Comparison of ENCODE assay signal across 12 mouse cellular contexts in the genomic region with DNA sequence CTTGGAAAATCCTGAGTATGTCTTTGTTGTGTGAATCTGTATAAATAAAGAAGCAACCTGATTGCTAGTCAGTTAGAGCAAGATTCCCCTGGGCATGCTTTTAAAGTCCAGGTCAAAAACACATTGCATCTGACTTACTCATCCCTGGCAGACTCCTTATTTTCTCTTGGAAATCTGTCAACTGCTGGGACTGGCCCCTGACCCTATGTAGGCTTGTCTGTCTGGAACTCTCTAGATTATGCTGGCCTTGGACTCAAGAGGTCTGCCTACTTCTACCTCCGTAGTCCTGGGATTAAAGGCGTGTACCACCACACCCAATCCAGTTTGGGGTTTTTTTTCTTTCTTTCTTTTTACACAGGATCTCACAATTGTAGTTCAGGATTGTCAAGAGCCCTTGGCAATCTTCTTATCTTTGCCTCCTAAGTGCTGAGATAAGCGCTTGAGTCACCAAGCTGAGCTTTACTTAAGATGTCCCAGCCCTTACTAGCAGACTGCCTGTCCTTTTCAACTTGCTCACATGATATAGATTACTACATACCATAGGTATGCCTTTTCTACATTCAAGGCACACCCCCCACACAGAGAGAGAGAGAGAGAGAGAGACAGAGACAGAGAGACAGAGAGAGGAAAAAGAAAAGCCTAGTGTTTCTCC. TPM values are rescaled to one million over a fixed set of nuclear protein-coding genes. Genes with fewer than 3 reads are reported as not detected.
DNase-seq lines count a peak whose midpoint lies in the region; ATAC-seq lines count a peak whose summit lies in the region.
"Had no signal": no experiment of that assay in that cellular context is flagged by ENCODE, and none has a peak within 500 bp of the region (broad histone marks: within the 10 kb centered on the region; RNA-seq: fewer than 3 reads in every experiment).

No protein-coding gene starts in this region.

- no peaks in the 10 kb centered on the region for H3K27me3 ChIP-seq in heart, embryonic 15.5 days
- H3K27me3 ChIP-seq: liver, embryonic 12.5 days had no signal

- no peak for DNase-seq in heart, adult 9 months (ENCODE audit: low spot score in 2 of 2)
- DNase-seq in 3T3-L1 (ENCODE audit: low read depth, low spot score) = peak; percentile 60
- peak; percentile 47 for DNase-seq in NIH3T3 (ENCODE audit: low read depth)
- DNase-seq in lung, postnatal 14 days = peak; percentile 19
- DNase-seq in left cerebral cortex, adult 18-20 months (ENCODE audit: low spot score in 2 of 2) = no peak
- DNase-seq in embryo, embryonic 9.5 days (ENCODE audit: extremely low spot score) = no peak
- no peak for DNase-seq in layer of hippocampus, adult 18-20 months (ENCODE audit: low spot score in 2 of 2)
- DNase-seq: cerebellum, adult 11 months had no signal

- H3K4me3 ChIP-seq in heart, embryonic 15.5 days = no peak overlapping the region
- H3K4me3 ChIP-seq: liver, embryonic 12.5 days; midbrain, embryonic 10.5 days had no signal

- H3K27ac ChIP-seq in heart, embryonic 15.5 days = peak overlapping the region; percentile 20; the same call in 1 of the 2 replicates
- H3K27ac ChIP-seq: hindbrain, postnatal 0 days; liver, embryonic 12.5 days; midbrain, embryonic 10.5 days had no signal

- no peak overlapping the region for H3K9ac ChIP-seq in heart, embryonic 15.5 days
- H3K9ac ChIP-seq: liver, embryonic 12.5 days had no signal

- peaks cover 16% of the 10 kb centered on the region for H3K4me1 ChIP-seq in heart, embryonic 15.5 days (replicated peaks)
- H3K4me1 ChIP-seq: liver, embryonic 12.5 days; midbrain, embryonic 10.5 days had no signal

- no peaks in the 10 kb centered on the region for H3K36me3 ChIP-seq in heart, embryonic 15.5 days
- H3K36me3 ChIP-seq: liver, embryonic 12.5 days; midbrain, embryonic 10.5 days had no signal

- H3K9me3 ChIP-seq in heart, embryonic 15.5 days (replicated peaks) = no peaks in the 10 kb centered on the region
- H3K9me3 ChIP-seq: liver, embryonic 12.5 days; midbrain, embryonic 10.5 days had no signal

- WGBS in heart, embryonic 15.5 days = 34% methylated on average over 3 of the region's 3 CpGs

- 0 out of 2 replicates have a peak, but pooled peaks have one; percentile 50 for ATAC-seq in heart, embryonic 15.5 days (replicated peaks; ENCODE audit: insufficient number of reproducible peaks, insufficient read depth, low FRiP score, low read depth)
- ATAC-seq: hindbrain, postnatal 0 days; liver, embryonic 12.5 days had no signal

- H3K4me2 ChIP-seq in heart, embryonic 15.5 days = no peak overlapping the region
- H3K4me2 ChIP-seq: liver, embryonic 12.5 days had no signal

RNA-seq across cellular contexts. Expression of gene Ypel5, which starts 8.1 kb away (rescaled TPM):
- polyA plus RNA-seq in heart, embryonic 15.5 days (2015; fragmentation: Nextera tagmentation; extraction: Ambion mirVana) = 64.3 and 67.7 TPM in 2 replicates
- total RNA-seq in left cerebral cortex, adult 18-20 months (2021) = 10 to 100 TPM; 87.0 to 95.4 TPM
- total RNA-seq in layer of hippocampus, adult 18-20 months (2021) = 10 to 100 TPM; 95.8 TPM

Comparison
In these comparisons a context has a peak if more than half of its experiments do, and no peak if none do; other contexts are left out.
1. DNase-seq: peak in 3T3-L1 (single experiment), NIH3T3 (single experiment) and lung, postnatal 14 days (single experiment); none in heart, adult 9 months (0 of 2), left cerebral cortex, adult 18-20 months (0 of 2), embryo, embryonic 9.5 days (single experiment) and layer of hippocampus, adult 18-20 months (0 of 2).